Mouse (Mus musculus) CD4-positive helper T cell, adult 2 months (primary cell): ENCODE measurements around the gene Vps72.
"Not testable (repeated sequence)": the region's sequence is repeated elsewhere in the genome, so short reads cannot be mapped to it uniquely, and the experiment has no call there.

ENCODE experiments used
- DNase-seq: peaks from one replicate; pipeline ENCODE4 v3.0.0-alpha.2; 2012; ENCODE audit warnings: low read depth, missing footprints, low spot score

The Vps72 gene

GRCm38 (mm10) chr3:95110911-95111726, at the start of gene Vps72:
TSS of gene Vps72 (plus strand) at chr3:95111022.
- DNase-seq, result peak; percentile 93

- no peak for DNase-seq
Observed at GRCm38 (mm10) chr3:95063741-95064140, 47.1 kb upstream of the Vps72 start.

- DNase-seq, result no peak
Observed at GRCm38 (mm10) chr3:95065553-95065952, 45.3 kb upstream of the Vps72 start.

- no peak for DNase-seq
Observed at GRCm38 (mm10) chr3:95066095-95066494, 44.7 kb upstream of the Vps72 start.

GRCm38 (mm10) chr3:95066570-95066969, 44.3 kb upstream of the Vps72 start:
- DNase-seq, result no peak

- DNase-seq, result no peak
Observed at GRCm38 (mm10) chr3:95071606-95072005, 39.2 kb upstream of the Vps72 start.

- DNase-seq, result no peak
Observed at GRCm38 (mm10) chr3:95088071-95088470, 22.8 kb upstream of the Vps72 start.

GRCm38 (mm10) chr3:95100854-95101253, 10.0 kb upstream of the Vps72 start:
- DNase-seq, result peak; percentile 54

GRCm38 (mm10) chr3:95105121-95105520, 5.7 kb upstream of the Vps72 start:
- no peak for DNase-seq

GRCm38 (mm10) chr3:95105586-95106337, 5.1 kb upstream of the Vps72 start:
- DNase-seq, result no peak

GRCm38 (mm10) chr3:95106338-95107117, 4.3 kb upstream of the Vps72 start, which contains the start of gene Pip5k1a:
TSS of gene Pip5k1a (minus strand) at chr3:95106930.
- DNase-seq, result peak; percentile 99

GRCm38 (mm10) chr3:95107308-95107707, 3.5 kb upstream of the Vps72 start:
- DNase-seq, result not testable (repeated sequence)

- peak; percentile 32 for DNase-seq
Observed at GRCm38 (mm10) chr3:95107898-95108297, 2.9 kb upstream of the Vps72 start.

- no peak for DNase-seq
Observed at GRCm38 (mm10) chr3:95112760-95113159, 1.9 kb downstream of the Vps72 start.

- DNase-seq, result no peak
Observed at GRCm38 (mm10) chr3:95117751-95118150, 6.9 kb downstream of the Vps72 start.

- DNase-seq, result no peak
Observed at GRCm38 (mm10) chr3:95121580-95121979, 10.8 kb downstream of the Vps72 start.

- peak; percentile 15 for DNase-seq
Observed at GRCm38 (mm10) chr3:95124246-95124645, 13.4 kb downstream of the Vps72 start, which contains the start of gene Tmod4. TSS of gene Tmod4 (plus strand) at chr3:95124476.

- no peak for DNase-seq
Observed at GRCm38 (mm10) chr3:95124972-95125371, 14.2 kb downstream of the Vps72 start.

- DNase-seq, result no peak
Observed at GRCm38 (mm10) chr3:95129226-95129651, 18.4 kb downstream of the Vps72 start.

- DNase-seq, result no peak
Observed at GRCm38 (mm10) chr3:95130081-95130480, 19.3 kb downstream of the Vps72 start.

- not testable (repeated sequence) for DNase-seq
Observed at GRCm38 (mm10) chr3:95132389-95132788, 21.6 kb downstream of the Vps72 start.

GRCm38 (mm10) chr3:95133176-95133575, 22.4 kb downstream of the Vps72 start:
- DNase-seq, result no peak
